Mouse (Mus musculus): ENCODE measurements around the gene Med24. TPM values are rescaled to one million over a fixed set of nuclear protein-coding genes. Genes with fewer than 3 reads are reported as not detected.

Med24 gene
- total RNA-seq, 2 experiments from 2014 or later = 126 TPM

Other genes with a start within 250 kb of the Med24 start
- gene Ikzf3, start 183.4 kb downstream of the Med24 start, total RNA-seq (2021) = not detected
- not detected for gene Zpbp2, start 178.3 kb downstream of the Med24 start, total RNA-seq (2021)
- gene Ormdl3, start 142.1 kb downstream of the Med24 start, total RNA-seq (2021) = 10 to 100 TPM; 59.2 to 60.6 TPM
- not detected for gene Lrrc3c, start 131.1 kb downstream of the Med24 start, total RNA-seq (2021)
- gene Gm12355, start 103.8 kb downstream of the Med24 start, total RNA-seq (2021) = 10 to 100 TPM; 11.6 to 11.8 TPM
- gene Gsdma3, start 103.1 kb downstream of the Med24 start, total RNA-seq (2021) = not detected
- not detected for gene Gsdma2, start 82.7 kb downstream of the Med24 start, total RNA-seq (2021)
- gene Gsdma, start 65.1 kb downstream of the Med24 start, total RNA-seq (2021) = not detected
- gene Psmd3, start 46.9 kb downstream of the Med24 start, total RNA-seq (2021) = 100 to 1,000 TPM; 126 to 131 TPM
- not detected for gene Csf3, start 28.2 kb downstream of the Med24 start, total RNA-seq (2021)
- 1,000 to 10,000 TPM; 1,110 to 1,111 TPM for gene Thra, start 11.2 kb upstream of the Med24 start, total RNA-seq (2021)
- 10 to 100 TPM; 66.6 to 84.3 TPM for gene Nr1d1, start 45.9 kb upstream of the Med24 start, total RNA-seq (2021)
- gene Msl1, start 66.1 kb upstream of the Med24 start, total RNA-seq (2021) = 100 to 1,000 TPM; 178 to 183 TPM
- gene Casc3, start 75.5 kb upstream of the Med24 start, total RNA-seq (2021) = 10 to 100 TPM; 57.0 to 58.4 TPM
- gene Rapgefl1, start 107.3 kb upstream of the Med24 start, total RNA-seq (2021) = 100 to 1,000 TPM; 196 to 203 TPM
- gene Wipf2, start 134.2 kb upstream of the Med24 start, total RNA-seq (2021) = 10 to 100 TPM; 75.9 to 80.7 TPM
- under 1 TPM; 0.36 to 0.79 TPM for gene Cdc6, start 178.4 kb upstream of the Med24 start, total RNA-seq (2021)
- 10 to 100 TPM; 18.3 to 26.6 TPM for gene Rara, start 198.4 kb upstream of the Med24 start, total RNA-seq (2021)

All from layer of hippocampus, adult 18-20 months (tissue).